Mouse (Mus musculus) megakaryocyte, embryonic 14.5 days (primary cell): ENCODE data around the gene Trpc2. TPM values are rescaled to one million over a fixed set of nuclear protein-coding genes. Genes with fewer than 3 reads are reported as not detected.
A peak's percentile ranks its signal among the peaks of the same experiment; 100 is the strongest.

Experiments used
- H3K27me3 ChIP-seq: replicated peaks from 2 replicates; pipeline ENCODE3; 2012; ENCODE audit warnings: inconsistent platforms
- H3K36me3 ChIP-seq: replicated peaks from 2 replicates; pipeline ENCODE3; 2012; ENCODE audit warnings: low read length, inconsistent platforms, mixed read lengths
- H3K4me1 ChIP-seq: 2 replicates; pipeline ENCODE4 v1.6.1; 2012; ENCODE audit warnings: inconsistent platforms
- H3K4me3 ChIP-seq: replicated peaks from 2 replicates; pipeline ENCODE3; 2012; ENCODE audit warnings: moderate library complexity, mild to moderate bottlenecking, inconsistent platforms
- H3K9me3 ChIP-seq: 2 replicates; pipeline ENCODE4 v1.6.1; 2012; ENCODE audit warnings: inconsistent platforms
- FLI1 ChIP-seq: IDR thresholded peaks from 2 replicates; pipeline ENCODE4 v1.6.1; 2012; ENCODE audit warnings: low read length, inconsistent platforms, mixed read lengths
- GATA1 ChIP-seq: IDR thresholded peaks from 3 replicates; pipeline ENCODE4 v1.6.1; 2012; ENCODE audit warnings: mixed read lengths, low read length, inconsistent platforms, borderline replicate concordance
- polyA plus RNA-seq: library from polyadenylated mRNA; stranded (reverse); fragments of >175 nt; gene quantifications from 2 replicates; pipeline ENCODE4 v1.2.3, GENCODE M21; 2012; ENCODE audit warnings: low replicate concordance; ENCODE audit not compliant: insufficient read depth

Trpc2 gene
- polyA plus RNA-seq, 1 experiment, result not detected

GRCm38 (mm10) chr7:102066363-102066762, 16.6 kb upstream of the Trpc2 start:
- Histone ChIP-seq H3K4me3 (peak overlapping the region; percentile 95), H3K27me3 (no peaks in the 10 kb centered on the region), H3K36me3 (peaks cover 16% of the 10 kb centered on the region), H3K4me1 (peaks cover 31% of the 10 kb centered on the region), H3K9me3 (no peaks in the 10 kb centered on the region)
- TF ChIP-seq GATA1 (no peak), FLI1 (no peak)

- no peaks in the 10 kb centered on the region for H3K9me3 ChIP-seq
- TF ChIP-seq FLI1 (no peak), GATA1 (no peak)
- peaks cover 87% of the 10 kb centered on the region for H3K36me3 ChIP-seq
- no peaks in the 10 kb centered on the region for H3K27me3 ChIP-seq
- H3K4me3 ChIP-seq, result no peak overlapping the region
- H3K4me1 ChIP-seq, result 0 out of 2 replicates have a peak, but pooled peaks cover 3% of the 10 kb centered on the region
Measured at GRCm38 (mm10) chr7:102076714-102077296, 6.1 kb upstream of the Trpc2 start.

DNA sequence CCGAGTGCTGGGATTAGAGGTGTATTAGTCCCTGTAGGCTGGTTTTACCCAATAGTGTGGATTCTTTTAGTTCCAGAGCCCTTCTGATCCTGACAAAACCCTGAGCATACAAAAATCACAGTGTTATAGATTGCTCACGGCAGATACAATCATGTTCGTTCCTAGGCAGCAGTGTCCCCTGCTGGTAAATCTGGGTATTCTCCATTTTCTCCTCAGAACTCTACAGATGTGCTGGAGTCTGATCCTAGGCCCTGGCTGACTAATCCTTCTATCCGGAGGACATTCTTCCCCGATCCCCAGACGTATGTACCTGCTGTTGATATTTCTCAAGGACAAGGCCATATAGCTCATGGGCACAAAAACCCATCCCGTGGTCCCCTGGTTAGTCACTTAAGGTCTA, 4.4 kb upstream of the Trpc2 start:
- H3K36me3 ChIP-seq, result peaks cover 87% of the 10 kb centered on the region
- H3K4me1 ChIP-seq, result 0 out of 2 replicates have a peak, but pooled peaks cover 3% of the 10 kb centered on the region
- H3K9me3 ChIP-seq, result no peaks in the 10 kb centered on the region
- no peak for TF ChIP-seq GATA1
- no peak for TF ChIP-seq FLI1
- H3K4me3 ChIP-seq, result no peak overlapping the region
- H3K27me3 ChIP-seq, result no peaks in the 10 kb centered on the region

DNA sequence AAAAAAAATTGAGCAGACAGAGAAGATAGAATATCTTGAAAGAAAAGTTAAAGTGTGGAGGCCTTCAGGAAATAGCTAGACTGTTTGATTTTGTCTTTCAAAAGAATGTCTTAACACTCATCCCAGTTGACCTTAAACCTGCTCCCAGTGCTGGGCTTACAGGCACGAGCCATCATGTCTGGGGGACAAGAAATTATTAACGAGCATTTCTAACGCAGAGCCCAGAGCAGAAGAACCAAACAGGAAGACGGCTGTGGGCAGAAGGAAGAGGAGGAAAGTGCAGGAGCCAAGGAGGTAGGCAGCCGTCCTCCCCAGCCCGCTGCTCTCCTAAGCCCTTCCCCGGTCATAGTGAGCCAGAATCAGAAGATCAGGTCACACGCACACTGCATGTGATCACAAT, 2.6 kb upstream of the Trpc2 start:
- no peak overlapping the region for H3K4me3 ChIP-seq
- 0 out of 2 replicates have a peak, but pooled peaks cover 3% of the 10 kb centered on the region for H3K4me1 ChIP-seq
- no peaks in the 10 kb centered on the region for H3K27me3 ChIP-seq
- peaks cover 83% of the 10 kb centered on the region for H3K36me3 ChIP-seq
- no peak for TF ChIP-seq FLI1
- TF ChIP-seq GATA1, result no peak
- H3K9me3 ChIP-seq, result no peaks in the 10 kb centered on the region

- Histone ChIP-seq H3K4me3 (no peak overlapping the region), H3K4me1 (0 out of 2 replicates have a peak, but pooled peaks cover 3% of the 10 kb centered on the region), H3K27me3 (peaks cover 4% of the 10 kb centered on the region), H3K36me3 (peaks cover 71% of the 10 kb centered on the region), H3K9me3 (no peaks in the 10 kb centered on the region)
- TF ChIP-seq FLI1 (no peak), GATA1 (no peak)
Measured at GRCm38 (mm10) chr7:102081784-102082183, 1.1 kb upstream of the Trpc2 start.

DNA sequence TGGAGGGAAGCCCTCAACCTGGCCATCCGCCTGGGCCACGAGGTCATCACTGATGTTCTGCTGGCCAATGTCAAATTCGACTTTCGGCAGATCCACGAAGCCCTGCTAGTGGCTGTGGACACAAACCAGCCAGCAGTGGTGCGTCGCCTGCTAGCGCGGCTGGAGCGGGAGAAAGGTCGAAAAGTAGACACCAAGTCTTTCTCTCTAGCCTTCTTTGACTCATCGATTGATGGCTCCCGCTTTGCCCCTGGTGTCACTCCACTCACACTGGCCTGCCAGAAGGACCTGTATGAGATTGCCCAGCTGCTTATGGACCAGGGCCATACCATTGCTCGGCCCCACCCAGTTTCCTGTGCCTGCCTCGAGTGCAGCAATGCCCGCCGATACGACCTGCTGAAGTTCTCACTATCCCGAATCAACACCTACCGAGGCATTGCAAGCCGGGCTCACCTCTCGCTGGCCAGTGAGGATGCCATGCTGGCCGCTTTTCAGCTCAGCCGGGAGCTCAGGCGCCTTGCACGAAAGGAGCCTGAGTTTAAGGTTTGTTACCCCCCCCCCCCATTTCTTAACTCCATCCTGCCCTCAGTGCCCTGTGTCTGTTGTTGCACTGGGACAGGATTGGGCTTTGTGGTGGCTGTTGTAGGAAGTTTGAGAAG, 1.3 kb downstream of the Trpc2 start:
- peaks cover 6% of the 10 kb centered on the region for H3K27me3 ChIP-seq
- TF ChIP-seq GATA1 (no peak), FLI1 (no peak)
- peaks cover 52% of the 10 kb centered on the region for H3K36me3 ChIP-seq
- H3K9me3 ChIP-seq, result no peaks in the 10 kb centered on the region
- no peak overlapping the region for H3K4me3 ChIP-seq
- no peaks in the 10 kb centered on the region for H3K4me1 ChIP-seq

GRCm38 (mm10) chr7:102087336-102087735, 4.4 kb downstream of the Trpc2 start:
- TF ChIP-seq GATA1 (no peak), FLI1 (no peak)
- Histone ChIP-seq H3K4me1 (no peaks in the 10 kb centered on the region), H3K27me3 (peaks cover 11% of the 10 kb centered on the region), H3K36me3 (peaks cover 22% of the 10 kb centered on the region), H3K9me3 (no peaks in the 10 kb centered on the region), H3K4me3 (no peak overlapping the region)

DNA sequence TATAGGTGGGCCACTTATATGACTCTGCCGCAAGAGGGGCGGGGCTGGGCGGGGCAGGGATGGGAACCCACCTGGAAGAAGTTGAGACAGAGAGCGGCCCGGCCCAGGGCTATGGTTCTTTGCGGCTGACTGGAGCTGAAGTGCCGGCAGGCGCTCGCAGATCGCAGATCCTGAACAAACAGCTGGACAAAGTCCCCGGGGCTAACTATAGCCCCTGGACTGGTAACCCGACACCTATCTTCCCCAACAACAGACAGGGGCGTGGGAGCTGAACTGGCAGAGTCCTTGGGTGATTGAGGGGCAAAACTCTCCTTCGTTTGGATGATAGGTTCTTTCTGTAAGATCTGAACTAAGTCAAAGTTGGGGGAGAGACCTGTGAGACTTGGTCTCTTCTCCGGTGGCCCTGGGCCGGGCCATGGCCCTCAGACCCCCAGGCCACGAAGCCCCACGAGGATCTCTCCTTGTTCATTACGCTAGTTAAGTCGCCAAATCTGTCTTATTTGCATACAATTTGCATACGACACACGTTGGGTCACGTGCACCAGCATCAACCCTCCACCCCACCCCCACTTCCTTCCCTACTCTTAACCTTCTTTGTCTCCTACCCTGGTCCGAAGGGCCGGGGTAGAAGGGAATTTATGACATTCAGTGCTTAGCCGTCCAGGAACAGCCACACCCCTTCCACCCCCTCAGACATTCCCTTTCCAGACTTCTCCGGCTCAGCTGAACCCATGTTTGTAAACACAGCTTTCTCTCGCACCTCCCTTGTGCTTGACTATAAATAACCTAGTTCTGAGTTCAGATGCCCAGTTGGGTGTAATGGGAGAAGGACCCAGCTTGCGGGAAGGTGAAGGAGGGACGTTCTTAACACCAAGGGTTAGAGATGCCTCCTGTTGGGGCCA, 17.1 kb downstream of the Trpc2 start:
- no peaks in the 10 kb centered on the region for H3K36me3 ChIP-seq
- H3K9me3 ChIP-seq, result no peaks in the 10 kb centered on the region
- H3K4me3 ChIP-seq, result peak overlapping the region; percentile 71
- H3K4me1 ChIP-seq, result peaks cover 24% of the 10 kb centered on the region
- TF ChIP-seq GATA1 (no peak), FLI1 (no peak)
- H3K27me3 ChIP-seq, result peaks cover 84% of the 10 kb centered on the region

DNA sequence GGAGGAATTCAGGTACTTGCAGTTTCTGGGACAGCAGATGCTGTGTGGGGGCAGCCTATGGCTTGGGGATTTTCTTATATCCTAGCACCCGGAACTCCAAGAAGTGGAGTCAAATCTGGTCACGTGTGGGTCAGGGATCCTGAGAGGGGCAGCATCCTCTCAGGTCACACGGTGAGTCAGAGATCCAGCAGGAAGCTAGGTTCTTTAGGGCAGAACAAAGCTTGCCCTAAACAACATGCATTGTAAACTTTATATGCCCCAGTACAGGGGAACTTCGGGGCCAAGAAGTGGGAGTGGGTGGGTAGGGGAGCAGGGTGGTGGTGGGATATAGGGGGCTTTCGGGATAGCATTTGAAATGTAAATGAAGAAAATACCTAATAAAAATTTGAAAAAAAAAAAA, 18.0 kb downstream of the Trpc2 start:
- TF ChIP-seq FLI1, result no peak
- TF ChIP-seq GATA1, result no peak
- Histone ChIP-seq H3K36me3 (no peaks in the 10 kb centered on the region), H3K4me3 (no peak overlapping the region), H3K9me3 (no peaks in the 10 kb centered on the region), H3K27me3 (peaks cover 81% of the 10 kb centered on the region), H3K4me1 (peaks cover 24% of the 10 kb centered on the region)
